ENCODE assay signal across 10 mouse cellular contexts in the genomic region with DNA sequence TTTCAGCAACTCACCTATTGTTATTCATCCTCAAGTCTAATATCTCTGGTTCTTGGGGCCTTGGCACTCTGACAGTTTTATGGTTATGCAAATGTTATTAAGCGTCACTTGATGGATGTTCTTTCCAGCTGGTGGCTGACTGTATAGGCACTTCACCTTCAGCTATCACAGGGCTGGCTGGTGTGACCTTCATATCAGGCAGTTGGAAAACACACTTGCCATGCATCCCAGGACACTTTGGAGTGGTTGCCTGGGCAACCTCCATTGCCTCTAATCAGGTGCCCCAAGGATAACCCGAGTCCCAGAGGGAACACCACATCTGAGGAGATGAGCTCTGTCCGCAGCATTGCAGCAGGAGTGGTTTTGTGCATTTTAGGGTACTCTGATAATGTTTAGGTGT. TPM values are rescaled to one million over a fixed set of nuclear protein-coding genes. Genes with fewer than 3 reads are reported as not detected.
DNase-seq lines count a peak whose midpoint lies in the region; ATAC-seq and TF ChIP-seq lines count a peak whose summit lies in the region.
"Had no signal": no experiment of that assay in that cellular context is flagged by ENCODE, and none has a peak within 500 bp of the region (broad histone marks: within the 10 kb centered on the region; RNA-seq: fewer than 3 reads in every experiment).

No protein-coding gene starts in this region.

- intact Hi-C loops in heart, adult 2 months (cut with DNase I): no loop called here

- no peak overlapping the region for H3K9ac ChIP-seq in lung, embryonic 14.5 days
- no peak overlapping the region for H3K9ac ChIP-seq in heart, adult 2 months (ENCODE audit: low read depth, low read length)
- no peak overlapping the region for H3K9ac ChIP-seq in hindbrain, postnatal 0 days (replicated peaks; ENCODE audit: low read length)
- H3K9ac ChIP-seq in neural tube, embryonic 15.5 days (replicated peaks): no peak overlapping the region
- H3K9ac ChIP-seq in kidney, embryonic 15.5 days: no peak overlapping the region

- H3K79me2 ChIP-seq in heart, adult 2 months (replicated peaks; ENCODE audit: control insufficient read depth, insufficient read depth, low read length): peaks cover 2% of the 10 kb centered on the region; the same call in 1 of the 2 replicates

- H3K9me3 ChIP-seq in lung, embryonic 14.5 days (ENCODE audit: low read depth, low read length): no peaks in the 10 kb centered on the region
- H3K9me3 ChIP-seq in hindbrain, postnatal 0 days (ENCODE audit: low read length): no peaks in the 10 kb centered on the region
- H3K9me3 ChIP-seq in neural tube, embryonic 15.5 days (replicated peaks): no peaks in the 10 kb centered on the region
- no peaks in the 10 kb centered on the region for H3K9me3 ChIP-seq in kidney, embryonic 15.5 days (replicated peaks)

- TF ChIP-seq EP300 in heart, adult 2 months (IDR thresholded peaks at IDR 0.05; ENCODE audit: insufficient read depth, low read depth, low read length): no peak

- no peak for TF ChIP-seq CTCF in lung, embryonic 14.5 days (IDR thresholded peaks at IDR 0.05; ENCODE audit: low read depth)
- no peak for TF ChIP-seq CTCF in heart, adult 2 months (IDR thresholded peaks at IDR 0.05)
- TF ChIP-seq CTCF in hindbrain, postnatal 0 days (IDR thresholded peaks at IDR 0.05; ENCODE audit: low read depth): no peak

- no peak for ATAC-seq in lung, embryonic 14.5 days (ENCODE audit: insufficient read depth)
- ATAC-seq in hindbrain, postnatal 0 days: no peak
- no peak for ATAC-seq in neural tube, embryonic 15.5 days (ENCODE audit: low FRiP score)
- ATAC-seq in kidney, embryonic 15.5 days (replicated peaks; ENCODE audit: low FRiP score): no peak
- ATAC-seq: CD4-positive, CD25-positive, alpha-beta regulatory T cell, adult 4 months had no signal

- 10% methylated on average over 3 of the region's 3 CpGs for WGBS in lung, embryonic 14.5 days
- WGBS in heart, adult 2 months: 37% methylated on average over 3 of the region's 3 CpGs
- 35% methylated on average over 3 of the region's 3 CpGs for WGBS in hindbrain, postnatal 0 days
- whole genome bisulfite sequencing in neural tube, embryonic 15.5 days: 12% methylated on average over 3 of the region's 3 CpGs
- WGBS in kidney, embryonic 15.5 days: 39% methylated on average over 3 of the region's 3 CpGs

- H3K4me2 ChIP-seq in lung, embryonic 14.5 days: no peak overlapping the region
- no peak overlapping the region for H3K4me2 ChIP-seq in hindbrain, postnatal 0 days (ENCODE audit: low read depth, low read length)
- no peak overlapping the region for H3K4me2 ChIP-seq in neural tube, embryonic 15.5 days
- no peak overlapping the region for H3K4me2 ChIP-seq in kidney, embryonic 15.5 days

- H3K27ac ChIP-seq in lung, embryonic 14.5 days (ENCODE audit: low read depth): no peak overlapping the region
- no peak overlapping the region for H3K27ac ChIP-seq in heart, adult 2 months
- no peak overlapping the region; the same call in 1 of the 2 replicates for H3K27ac ChIP-seq in hindbrain, postnatal 0 days
- H3K27ac ChIP-seq in neural tube, embryonic 15.5 days (replicated peaks): peak overlapping the region; percentile 19
- no peak overlapping the region for H3K27ac ChIP-seq in kidney, embryonic 15.5 days

- no peak for TF ChIP-seq POLR2A in heart, adult 2 months (IDR thresholded peaks at IDR 0.05; ENCODE audit: insufficient read depth, low read depth, low read length)

- H3K27me3 ChIP-seq in lung, embryonic 14.5 days (ENCODE audit: insufficient read depth, low read length): no peaks in the 10 kb centered on the region
- no peaks in the 10 kb centered on the region for H3K27me3 ChIP-seq in heart, adult 2 months (ENCODE audit: control insufficient read depth, insufficient read depth, low read length)
- H3K27me3 ChIP-seq in hindbrain, postnatal 0 days (ENCODE audit: insufficient read depth, low read length): no peaks in the 10 kb centered on the region
- no peaks in the 10 kb centered on the region for H3K27me3 ChIP-seq in neural tube, embryonic 15.5 days (replicated peaks)
- H3K27me3 ChIP-seq in kidney, embryonic 15.5 days: no peaks in the 10 kb centered on the region

- no peak overlapping the region for H3K4me3 ChIP-seq in lung, embryonic 14.5 days (ENCODE audit: low read depth, low read length)
- no peak overlapping the region for H3K4me3 ChIP-seq in heart, adult 2 months
- no peak overlapping the region for H3K4me3 ChIP-seq in hindbrain, postnatal 0 days (ENCODE audit: low read length)
- no peak overlapping the region for H3K4me3 ChIP-seq in neural tube, embryonic 15.5 days (replicated peaks)
- no peak overlapping the region for H3K4me3 ChIP-seq in kidney, embryonic 15.5 days (replicated peaks)

- H3K36me3 ChIP-seq in lung, embryonic 14.5 days (ENCODE audit: insufficient read depth): no peaks in the 10 kb centered on the region
- H3K36me3 ChIP-seq in heart, adult 2 months (ENCODE audit: control insufficient read depth, insufficient read depth, low read length): no peaks in the 10 kb centered on the region
- no peaks in the 10 kb centered on the region for H3K36me3 ChIP-seq in hindbrain, postnatal 0 days (ENCODE audit: insufficient read depth, low read length)
- H3K36me3 ChIP-seq in neural tube, embryonic 15.5 days: no peaks in the 10 kb centered on the region
- no peaks in the 10 kb centered on the region for H3K36me3 ChIP-seq in kidney, embryonic 15.5 days

- DNase-seq in lung, embryonic 14.5 days: peak; percentile 61
- DNase-seq in lung, postnatal 14 days: no peak
- DNase-seq in heart, adult 2 months: peak; percentile 14 to 19
- DNase-seq in hindbrain, postnatal 0 days (ENCODE audit: low spot score): peak; percentile 16
- no peak for DNase-seq in gastrocnemius, adult 8-10 months (ENCODE audit: low spot score in 2 of 2)
- no peak for DNase-seq in urinary bladder, postnatal 14 days (ENCODE audit: low spot score)
- DNase-seq: thymus, postnatal 25 days had no signal

- no peaks in the 10 kb centered on the region for H3K4me1 ChIP-seq in lung, embryonic 14.5 days (ENCODE audit: insufficient read depth)
- no peaks in the 10 kb centered on the region; the same call in 1 of the 2 replicates for H3K4me1 ChIP-seq in heart, adult 2 months (ENCODE audit: control insufficient read depth, insufficient read depth, low read length)
- H3K4me1 ChIP-seq in hindbrain, postnatal 0 days (ENCODE audit: insufficient read depth, low read length): no peaks in the 10 kb centered on the region; the same call in 1 of the 2 replicates
- peaks cover 43% of the 10 kb centered on the region for H3K4me1 ChIP-seq in neural tube, embryonic 15.5 days
- peaks cover 20% of the 10 kb centered on the region for H3K4me1 ChIP-seq in kidney, embryonic 15.5 days

RNA-seq across cellular contexts. Expression of a gene that starts 35.8 kb away (rescaled TPM):
- polyA plus RNA-seq in lung, embryonic 14.5 days (2014; fragmentation: Nextera tagmentation; extraction: Ambion mirVana): 17.3 and 17.6 TPM in 2 replicates
- total RNA-seq in heart, adult 2 months (2021): 10 to 100 TPM; 11.4 to 13.5 TPM
- 5.9 and 7.4 TPM in 2 replicates for polyA plus RNA-seq in heart, adult 2 months (2012; rRNA removed)
- total RNA-seq in hindbrain, postnatal 0 days (2014; rRNA removed): 23.8 and 37.8 TPM in 2 replicates
- 28.6 and 30.9 TPM in 2 replicates for polyA plus RNA-seq in hindbrain, postnatal 0 days (2015; fragmentation: Nextera tagmentation; extraction: Ambion mirVana)
- 35.1 and 35.9 TPM in 2 replicates for polyA plus RNA-seq in neural tube, embryonic 15.5 days (2015; fragmentation: Nextera tagmentation; extraction: Ambion mirVana)
- 10 to 100 TPM; 41.0 to 54.0 (median 45.9) TPM for total RNA-seq in gastrocnemius, adult 8-10 months (2022)
- polyA plus RNA-seq in kidney, embryonic 15.5 days (2015; fragmentation: Nextera tagmentation; extraction: Ambion mirVana): 18.3 and 20.1 TPM in 2 replicates

Comparison
In these comparisons a context has a peak if more than half of its experiments do, and no peak if none do; other contexts are left out.
1. DNase-seq: peak in lung, embryonic 14.5 days (single experiment), heart, adult 2 months (2 of 2) and hindbrain, postnatal 0 days (single experiment); none in lung, postnatal 14 days (single experiment), gastrocnemius, adult 8-10 months (0 of 2) and urinary bladder, postnatal 14 days (single experiment).